Mouse (Mus musculus) stomach, embryonic 16.5 days (tissue): ENCODE data around the gene Fignl2. TPM values are rescaled to one million over a fixed set of nuclear protein-coding genes. Genes with fewer than 3 reads are reported as not detected.

Experiments used
- ATAC-seq: fragments of 200-750 bp; cut with Nextera tagmentation; 2 replicates; pipeline ENCODE4 v1.8.0; 2017; ENCODE audit warnings: moderate number of reproducible peaks, moderate TSS enrichment; ENCODE audit not compliant: insufficient read depth, low FRiP score
- H3K27ac ChIP-seq: fragments of 300-500 bp; sonication (generic); 2 replicates; pipeline ENCODE4 v1.5.1; 2014; ENCODE audit warnings: low read length
- H3K27me3 ChIP-seq: fragments of 300-500 bp; sonication (generic); 2 replicates; pipeline ENCODE4 v1.6.1; 2014; ENCODE audit warnings: low read length, control low read depth, mixed read lengths; ENCODE audit not compliant: control insufficient read depth, insufficient read depth
- H3K36me3 ChIP-seq: fragments of 300-500 bp; sonication (generic); 2 replicates; pipeline ENCODE4 v1.6.1; 2014; ENCODE audit warnings: low read length; ENCODE audit not compliant: control insufficient read depth, insufficient read depth
- H3K4me1 ChIP-seq: fragments of 300-500 bp; sonication (generic); 2 replicates; pipeline ENCODE4 v1.6.1; 2014; ENCODE audit warnings: low read length, control low read depth, mixed read lengths; ENCODE audit not compliant: control insufficient read depth, insufficient read depth
- H3K4me2 ChIP-seq: fragments of 300-500 bp; sonication (generic); 2 replicates; pipeline ENCODE4 v1.6.1; 2014; ENCODE audit warnings: low read depth, low read length, mixed read lengths
- H3K4me3 ChIP-seq: fragments of 300-500 bp; sonication (generic); replicated peaks from 2 replicates; pipeline ENCODE4 v1.5.1; 2014; ENCODE audit warnings: mild to moderate bottlenecking, low read length
- H3K9ac ChIP-seq: fragments of 300-500 bp; sonication (generic); 2 replicates; pipeline ENCODE4 v1.6.1; 2014; ENCODE audit warnings: low read length
- H3K9me3 ChIP-seq: fragments of 300-500 bp; sonication (generic); replicated peaks from 2 replicates; pipeline ENCODE4 v1.6.1; 2016; ENCODE audit warnings: low read length, control low read depth; ENCODE audit not compliant: control insufficient read depth
- WGBS: fragments of 180-500 bp; shearing (Covaris S2); extraction: QIAGEN DNeasy Blood & Tissue Kit; methylation state at CpG from one replicate; pipeline ENCODE4 v1.1.7; 2014; 5-methylcytosine and 5-hydroxymethylcytosine counted together
- polyA plus RNA-seq: library from polyadenylated mRNA; unstranded; fragments of >200 nt; fragmentation: Nextera tagmentation; extraction: Ambion mirVana; gene quantifications from 2 replicates; pipeline ENCODE4 v1.2.1, GENCODE M21; 2015

Gene Fignl2
- polyA plus RNA-seq, 1 experiment from 2014 or later = 0.10 TPM

DNA sequence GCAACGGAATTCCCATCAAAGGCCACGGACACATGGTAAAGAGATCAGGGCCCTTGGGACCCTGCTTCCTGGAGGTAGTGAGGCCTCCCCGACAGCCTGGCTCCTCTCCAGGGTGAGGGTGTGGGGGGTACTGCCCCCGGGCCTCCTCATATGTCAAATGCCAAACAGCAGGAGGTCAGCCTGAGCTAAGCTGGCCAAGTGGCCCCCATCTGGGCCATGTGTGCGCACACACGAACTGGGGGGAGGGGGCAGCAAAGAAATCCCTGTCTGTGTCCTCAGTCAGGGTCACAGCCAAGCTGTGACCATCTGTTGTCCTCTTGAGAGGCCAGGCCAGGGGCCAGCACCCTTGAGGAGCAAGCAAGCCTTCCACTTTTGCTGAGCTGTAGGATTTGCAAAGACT lies 13.3 kb downstream of the Fignl2 start:
- Histone ChIP-seq H3K4me2 (no peak overlapping the region), H3K4me3 (no peak overlapping the region), H3K27ac (no peak overlapping the region), H3K36me3 (no peaks in the 10 kb centered on the region), H3K27me3 (no peaks in the 10 kb centered on the region), H3K9ac (no peak overlapping the region), H3K4me1 (peaks cover 51% of the 10 kb centered on the region), H3K9me3 (no peaks in the 10 kb centered on the region)
- 45% methylated on average over 6 of the region's 6 CpGs for WGBS
- ATAC-seq = no peak

GRCm38 (mm10) chr15:101060280-101060852 lies 18.0 kb downstream of the Fignl2 start:
- H3K36me3 ChIP-seq = no peaks in the 10 kb centered on the region
- no peak overlapping the region for H3K27ac ChIP-seq
- H3K27me3 ChIP-seq = no peaks in the 10 kb centered on the region; the same call in 1 of the 2 replicates
- H3K9ac ChIP-seq = no peak overlapping the region
- WGBS = 69% methylated on average over 11 of the region's 11 CpGs
- H3K4me3 ChIP-seq = no peak overlapping the region
- H3K9me3 ChIP-seq = no peaks in the 10 kb centered on the region
- peaks cover 7% of the 10 kb centered on the region for H3K4me1 ChIP-seq
- no peak for ATAC-seq
- H3K4me2 ChIP-seq = no peak overlapping the region

GRCm38 (mm10) chr15:101059570-101060279 lies 18.6 kb downstream of the Fignl2 start:
- Histone ChIP-seq H3K9me3 (no peaks in the 10 kb centered on the region), H3K4me3 (no peak overlapping the region), H3K9ac (no peak overlapping the region), H3K4me1 (0 out of 2 replicates have a peak, but pooled peaks cover under 1% of the 10 kb centered on the region), H3K36me3 (no peaks in the 10 kb centered on the region), H3K27ac (no peak overlapping the region), H3K4me2 (no peak overlapping the region), H3K27me3 (peaks cover 1% of the 10 kb centered on the region)
- 59% methylated on average over 9 of the region's 9 CpGs for WGBS
- ATAC-seq = no peak

DNA sequence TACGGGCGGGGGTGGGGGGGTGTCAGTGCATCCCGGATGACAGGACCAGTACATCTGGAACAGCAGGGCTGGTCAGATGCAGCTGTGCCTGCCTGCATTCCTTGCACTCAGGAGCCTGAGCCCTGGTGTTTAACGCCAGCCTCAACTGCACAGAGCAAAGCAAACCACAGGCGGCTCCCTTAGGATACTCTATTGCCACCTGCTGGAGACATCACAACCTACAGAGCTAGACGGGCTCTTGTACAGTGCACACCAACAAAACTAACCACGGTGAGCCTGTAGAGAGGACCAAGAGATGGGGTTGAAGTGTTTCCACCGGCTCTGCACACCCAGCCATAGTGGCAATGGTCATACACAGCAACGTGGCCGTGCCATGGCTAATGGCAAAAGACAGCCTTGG lies 22.1 kb downstream of the Fignl2 start:
- Histone ChIP-seq H3K36me3 (no peaks in the 10 kb centered on the region), H3K27ac (no peak overlapping the region), H3K4me2 (no peak overlapping the region), H3K4me3 (no peak overlapping the region), H3K27me3 (peaks cover 29% of the 10 kb centered on the region), H3K9ac (no peak overlapping the region), H3K9me3 (no peaks in the 10 kb centered on the region), H3K4me1 (0 out of 2 replicates have a peak, but pooled peaks cover 3% of the 10 kb centered on the region)
- 39% methylated on average over 10 of the region's 10 CpGs for WGBS
- peak; percentile 70; the same call in 1 of the 2 replicates for ATAC-seq

DNA sequence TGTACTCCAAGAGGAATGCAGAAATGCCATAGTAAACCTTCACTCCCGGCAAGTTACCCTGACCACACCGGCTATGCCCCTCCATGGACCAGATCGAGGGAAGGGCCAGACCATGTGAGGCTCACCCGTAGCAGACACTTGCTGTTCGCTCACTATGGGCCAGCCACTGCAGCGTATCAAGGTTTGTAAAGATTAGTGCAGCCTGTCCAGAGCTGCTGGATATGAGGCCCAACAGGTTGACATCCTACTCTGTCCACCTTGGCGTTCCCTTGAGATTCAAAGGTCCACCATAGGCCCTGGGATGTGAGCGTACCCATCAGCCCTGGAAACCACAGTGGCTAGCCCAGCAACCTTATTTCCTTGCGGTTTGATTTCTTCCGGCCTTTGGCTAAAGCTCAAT lies 23.8 kb downstream of the Fignl2 start:
- Histone ChIP-seq H3K27ac (no peak overlapping the region), H3K4me3 (no peak overlapping the region), H3K27me3 (peaks cover 30% of the 10 kb centered on the region), H3K4me2 (no peak overlapping the region), H3K36me3 (no peaks in the 10 kb centered on the region), H3K9ac (no peak overlapping the region), H3K4me1 (0 out of 2 replicates have a peak, but pooled peaks cover 3% of the 10 kb centered on the region), H3K9me3 (no peaks in the 10 kb centered on the region)
- ATAC-seq = no peak
- 89% methylated on average over 10 of the region's 10 CpGs for WGBS

GRCm38 (mm10) chr15:101053832-101054459 lies 24.4 kb downstream of the Fignl2 start:
- H3K27ac ChIP-seq = no peak overlapping the region
- WGBS = 23% methylated on average over 65 of the region's 65 CpGs
- peak overlapping the region; percentile 67 for H3K4me2 ChIP-seq
- no peaks in the 10 kb centered on the region for H3K36me3 ChIP-seq
- H3K4me3 ChIP-seq = peak overlapping the region; percentile 45
- H3K9ac ChIP-seq = peak overlapping the region; percentile 63
- no peaks in the 10 kb centered on the region for H3K9me3 ChIP-seq
- no peak for ATAC-seq
- H3K4me1 ChIP-seq = 0 out of 2 replicates have a peak, but pooled peaks cover 3% of the 10 kb centered on the region
- H3K27me3 ChIP-seq = peaks cover 30% of the 10 kb centered on the region

GRCm38 (mm10) chr15:101052560-101053501 lies 25.5 kb downstream of the Fignl2 start:
- Histone ChIP-seq H3K9me3 (no peaks in the 10 kb centered on the region), H3K27ac (no peak overlapping the region), H3K4me2 (peak overlapping the region; percentile 67), H3K36me3 (no peaks in the 10 kb centered on the region), H3K4me3 (peak overlapping the region; percentile 45), H3K9ac (peak overlapping the region; percentile 63; the same call in 1 of the 2 replicates), H3K4me1 (0 out of 2 replicates have a peak, but pooled peaks cover 3% of the 10 kb centered on the region), H3K27me3 (peaks cover 33% of the 10 kb centered on the region)
- ATAC-seq = peak; percentile 19; the same call in 1 of the 2 replicates
- WGBS = 22% methylated on average over 119 of the region's 120 CpGs

DNA sequence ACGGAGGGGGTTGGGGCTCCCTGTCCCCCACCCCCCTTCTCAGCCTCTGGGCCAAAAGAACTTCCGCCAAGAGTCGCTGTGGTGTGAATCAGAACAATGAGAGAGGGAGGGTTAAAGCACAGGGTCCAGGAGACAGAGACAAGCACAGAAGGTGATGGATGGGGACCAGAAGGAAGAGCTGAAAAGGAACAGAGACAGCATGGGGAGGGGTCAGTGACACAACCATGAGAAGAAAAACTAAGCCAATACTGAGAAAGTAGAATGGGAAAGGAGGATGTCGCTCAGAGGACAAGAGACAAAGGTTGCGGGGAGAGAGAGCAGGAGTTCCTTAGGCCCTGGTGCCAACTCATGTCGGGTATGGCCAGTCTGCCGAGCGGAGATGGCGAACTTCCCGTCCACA lies 26.5 kb downstream of the Fignl2 start:
- Histone ChIP-seq H3K4me3 (no peak overlapping the region), H3K27me3 (peaks cover 42% of the 10 kb centered on the region), H3K4me1 (peaks cover 10% of the 10 kb centered on the region; the same call in 1 of the 2 replicates), H3K4me2 (no peak overlapping the region), H3K27ac (no peak overlapping the region), H3K9ac (no peak overlapping the region), H3K36me3 (no peaks in the 10 kb centered on the region), H3K9me3 (no peaks in the 10 kb centered on the region)
- no peak for ATAC-seq
- WGBS = 74% methylated on average over 10 of the region's 10 CpGs
